ENCODE assay signal across 8 mouse cellular contexts in the genomic region with DNA sequence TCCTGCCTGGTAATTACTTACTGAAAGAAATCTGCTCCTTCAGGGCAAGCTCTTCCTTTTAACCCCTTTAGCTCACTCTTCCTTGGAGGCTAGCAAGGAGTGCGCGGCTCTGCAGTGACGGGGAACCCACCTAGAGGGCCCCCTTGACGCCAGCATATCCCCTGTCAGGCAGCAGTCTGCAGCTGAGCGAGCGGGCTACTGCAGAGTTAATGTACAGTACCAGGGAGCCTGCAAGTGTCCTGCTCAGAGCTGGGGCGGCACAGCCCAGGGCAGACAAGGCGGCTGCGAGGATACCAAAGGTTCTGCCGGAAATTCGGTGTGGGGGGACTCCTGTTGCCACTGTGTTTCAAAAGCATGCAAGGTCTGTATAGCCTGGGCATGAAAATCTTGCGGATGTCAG.
DNase-seq lines count a peak whose midpoint lies in the region; ATAC-seq lines count a peak whose summit lies in the region.

No protein-coding gene starts in this region.

- no peaks in the 10 kb centered on the region for H3K4me1 ChIP-seq in brown adipose tissue, adult 24 weeks (ENCODE audit: control insufficient read depth, insufficient read depth, insufficient read length, low read length)
- H3K4me1 ChIP-seq in forebrain, embryonic 12.5 days, result peaks cover 28% of the 10 kb centered on the region
- H3K4me1 ChIP-seq in heart, embryonic 16.5 days (ENCODE audit: control insufficient read depth, insufficient read depth, low read length), result no peaks in the 10 kb centered on the region
- peaks cover 4% of the 10 kb centered on the region; the same call in 1 of the 2 replicates for H3K4me1 ChIP-seq in liver, embryonic 13.5 days (replicated peaks)
- peaks cover 4% of the 10 kb centered on the region; the same call in 1 of the 2 replicates for H3K4me1 ChIP-seq in stomach, embryonic 14.5 days (ENCODE audit: control insufficient read depth, insufficient read depth, low read length)

- WGBS in forebrain, embryonic 12.5 days, result under 1% methylated on average over 12 of the region's 12 CpGs
- under 1% methylated on average over 12 of the region's 12 CpGs for WGBS in heart, embryonic 16.5 days
- 2% methylated on average over 12 of the region's 12 CpGs for WGBS in liver, embryonic 13.5 days (ENCODE audit: insufficient replicate concordance)
- WGBS in stomach, embryonic 14.5 days, result under 1% methylated on average over 12 of the region's 12 CpGs

- ATAC-seq in forebrain, embryonic 12.5 days (ENCODE audit: low FRiP score), result peak; percentile 99
- ATAC-seq in heart, embryonic 16.5 days (replicated peaks; ENCODE audit: extremely low read depth, insufficient read depth, low FRiP score), result peak; percentile 99
- ATAC-seq in liver, embryonic 13.5 days (ENCODE audit: low read depth), result peak; percentile 78
- ATAC-seq in stomach, embryonic 14.5 days (ENCODE audit: insufficient number of reproducible peaks, insufficient read depth, low FRiP score, low read depth), result peak; percentile 96

- no peaks in the 10 kb centered on the region for H3K27me3 ChIP-seq in forebrain, embryonic 12.5 days
- H3K27me3 ChIP-seq in heart, embryonic 16.5 days (ENCODE audit: control insufficient read depth, insufficient read depth, low read length), result no peaks in the 10 kb centered on the region
- no peaks in the 10 kb centered on the region for H3K27me3 ChIP-seq in liver, embryonic 13.5 days
- no peaks in the 10 kb centered on the region for H3K27me3 ChIP-seq in stomach, embryonic 14.5 days (ENCODE audit: control insufficient read depth, insufficient read depth, low read length)

- peak; percentile 17 for DNase-seq in CD4-positive helper T cell, adult 2 months (ENCODE audit: low read depth, low spot score)
- peak; percentile 90 to 95 for DNase-seq in kidney, postnatal 25 days
- DNase-seq in liver, embryonic 13.5 days, result peak; percentile 12
- peak; percentile 19 to 45 for DNase-seq in natural killer cell, adult 2 months (ENCODE audit: low spot score in 2 of 2)

- H3K27ac ChIP-seq in brown adipose tissue, adult 24 weeks (replicated peaks; ENCODE audit: low read depth, low read length), result no peak overlapping the region
- H3K27ac ChIP-seq in forebrain, embryonic 12.5 days, result peak overlapping the region; percentile 88
- H3K27ac ChIP-seq in heart, embryonic 16.5 days (ENCODE audit: low read length), result peak overlapping the region; percentile 84
- peak overlapping the region; percentile 58 for H3K27ac ChIP-seq in liver, embryonic 13.5 days
- H3K27ac ChIP-seq in stomach, embryonic 14.5 days (ENCODE audit: low read length), result peak overlapping the region; percentile 86

- H3K4me2 ChIP-seq in forebrain, embryonic 12.5 days, result peak overlapping the region; percentile 69
- H3K4me2 ChIP-seq in heart, embryonic 16.5 days (ENCODE audit: low read depth, low read length), result peak overlapping the region; percentile 95
- peak overlapping the region; percentile 61 for H3K4me2 ChIP-seq in liver, embryonic 13.5 days
- H3K4me2 ChIP-seq in stomach, embryonic 14.5 days (replicated peaks; ENCODE audit: low read depth, low read length), result peak overlapping the region; percentile 87

- peak overlapping the region; percentile 58 for H3K9ac ChIP-seq in forebrain, embryonic 12.5 days
- peak overlapping the region; percentile 75 for H3K9ac ChIP-seq in heart, embryonic 16.5 days (ENCODE audit: low read length)
- peak overlapping the region; percentile 49 for H3K9ac ChIP-seq in liver, embryonic 13.5 days
- H3K9ac ChIP-seq in stomach, embryonic 14.5 days (replicated peaks; ENCODE audit: low read depth, low read length), result peak overlapping the region; percentile 38

- H3K9me3 ChIP-seq in forebrain, embryonic 12.5 days, result no peaks in the 10 kb centered on the region
- H3K9me3 ChIP-seq in heart, embryonic 16.5 days (replicated peaks; ENCODE audit: control insufficient read depth, low read length), result no peaks in the 10 kb centered on the region
- no peaks in the 10 kb centered on the region for H3K9me3 ChIP-seq in liver, embryonic 13.5 days (replicated peaks)
- no peaks in the 10 kb centered on the region for H3K9me3 ChIP-seq in stomach, embryonic 14.5 days (ENCODE audit: control insufficient read depth, low read depth, low read length)

- H3K36me3 ChIP-seq in forebrain, embryonic 12.5 days (replicated peaks), result no peaks in the 10 kb centered on the region
- H3K36me3 ChIP-seq in heart, embryonic 16.5 days (ENCODE audit: control insufficient read depth, insufficient read depth), result no peaks in the 10 kb centered on the region
- no peaks in the 10 kb centered on the region for H3K36me3 ChIP-seq in liver, embryonic 13.5 days
- H3K36me3 ChIP-seq in stomach, embryonic 14.5 days (ENCODE audit: control insufficient read depth, insufficient read depth, low read length), result no peaks in the 10 kb centered on the region

- peak overlapping the region; percentile 70 for H3K4me3 ChIP-seq in brown adipose tissue, adult 24 weeks (ENCODE audit: insufficient read depth, low read depth, low read length)
- peak overlapping the region; percentile 52 for H3K4me3 ChIP-seq in forebrain, embryonic 12.5 days (replicated peaks)
- H3K4me3 ChIP-seq in heart, embryonic 16.5 days (ENCODE audit: low read length), result peak overlapping the region; percentile 73
- H3K4me3 ChIP-seq in liver, embryonic 13.5 days (replicated peaks), result peak overlapping the region; percentile 45
- peak overlapping the region; percentile 50 for H3K4me3 ChIP-seq in stomach, embryonic 14.5 days (ENCODE audit: low read depth, low read length)

Comparison
In these comparisons a context has a peak if more than half of its experiments do, and no peak if none do; other contexts are left out.
1. DNase-seq: peak in every context shown above with its lines; median percentile 92 in kidney, postnatal 25 days; 32 in natural killer cell, adult 2 months; 17 in CD4-positive helper T cell, adult 2 months; 12 in liver, embryonic 13.5 days.